Mouse (Mus musculus) embryonic facial prominence, embryonic 14.5 days (tissue): Measurements from ENCODE around the gene Gm10447. TPM values are rescaled to one million over a fixed set of nuclear protein-coding genes. Genes with fewer than 3 reads are reported as not detected.

Experiments used
- ATAC-seq: fragments of 200-750 bp; cut with Nextera tagmentation; 2 replicates; pipeline ENCODE4 v1.8.0; 2017; ENCODE audit warnings: low read depth, moderate number of reproducible peaks, moderate TSS enrichment
- DNase-seq: peaks from one replicate; pipeline ENCODE4 v3.0.0-alpha.2; 2015; ENCODE audit warnings: low spot score
- H3K27ac ChIP-seq: fragments of 300-500 bp; sonication (generic); replicated peaks from 2 replicates; pipeline ENCODE4 v1.5.1; 2014; ENCODE audit warnings: low read depth, mild to moderate bottlenecking, low read length, moderate library complexity
- H3K27me3 ChIP-seq: fragments of 300-500 bp; sonication (generic); replicated peaks from 2 replicates; pipeline ENCODE4 v1.6.1; 2014; ENCODE audit warnings: low read length; ENCODE audit not compliant: control insufficient read depth, insufficient read depth
- H3K36me3 ChIP-seq: fragments of 300-500 bp; sonication (generic); 2 replicates; pipeline ENCODE4 v1.6.1; 2014; ENCODE audit warnings: low read length, mixed read lengths; ENCODE audit not compliant: control insufficient read depth, insufficient read depth
- H3K4me1 ChIP-seq: fragments of 300-500 bp; sonication (generic); 2 replicates; pipeline ENCODE4 v1.6.1; 2014; ENCODE audit warnings: antibody characterized with exemption, low read length; ENCODE audit not compliant: control insufficient read depth, insufficient read depth
- H3K4me2 ChIP-seq: fragments of 300-500 bp; sonication (generic); 2 replicates; pipeline ENCODE4 v1.6.1; 2014; ENCODE audit warnings: low read depth, mild to moderate bottlenecking, low read length, moderate library complexity, mixed read lengths
- H3K4me3 ChIP-seq: fragments of 300-500 bp; sonication (generic); 2 replicates; pipeline ENCODE4 v1.5.1; 2014; ENCODE audit warnings: low read depth, mild to moderate bottlenecking, low read length
- H3K9ac ChIP-seq: fragments of 300-500 bp; sonication (generic); 2 replicates; pipeline ENCODE4 v1.6.1; 2014; ENCODE audit warnings: low read depth, mild to moderate bottlenecking, low read length, moderate library complexity, mixed read lengths
- H3K9me3 ChIP-seq: fragments of 300-500 bp; sonication (generic); 2 replicates; pipeline ENCODE4 v1.6.1; 2016; ENCODE audit warnings: low read length; ENCODE audit not compliant: control insufficient read depth
- WGBS: fragments of 180-500 bp; shearing (Covaris S2); extraction: QIAGEN DNeasy Blood & Tissue Kit; methylation state at CpG from one replicate; pipeline ENCODE4 v1.1.7; 2014; 5-methylcytosine and 5-hydroxymethylcytosine counted together
- polyA plus RNA-seq: library from polyadenylated mRNA; unstranded; fragments of >200 nt; fragmentation: Nextera tagmentation; extraction: Ambion mirVana; gene quantifications from 2 replicates; pipeline ENCODE4 v1.2.1, GENCODE M21; 2014

The Gm10447 gene
- polyA plus RNA-seq, 1 experiment from 2014 or later = not detected

- H3K4me3 ChIP-seq = no peak overlapping the region
- H3K27ac ChIP-seq = no peak overlapping the region
- H3K9ac ChIP-seq = no peak overlapping the region
- DNase-seq (no peak), ATAC-seq (no peak)
- H3K36me3 ChIP-seq = no peaks in the 10 kb centered on the region
- H3K4me2 ChIP-seq = no peak overlapping the region
- H3K4me1 ChIP-seq = no peaks in the 10 kb centered on the region
- H3K27me3 ChIP-seq = no peaks in the 10 kb centered on the region
- H3K9me3 ChIP-seq = no peaks in the 10 kb centered on the region
- 28% methylated on average over 6 of the region's 6 CpGs for WGBS
These were observed 13.0 kb downstream of the Gm10447 start for GRCm38 (mm10) chr11:53443861-53444260.

GRCm38 (mm10) chr11:53441921-53442320 lies 15.0 kb downstream of the Gm10447 start:
- Histone ChIP-seq H3K27me3 (no peaks in the 10 kb centered on the region), H3K4me2 (no peak overlapping the region), H3K4me3 (no peak overlapping the region), H3K27ac (peak overlapping the region; percentile 70), H3K9me3 (no peaks in the 10 kb centered on the region), H3K4me1 (no peaks in the 10 kb centered on the region), H3K36me3 (no peaks in the 10 kb centered on the region), H3K9ac (no peak overlapping the region; the same call in 1 of the 2 replicates)
- ATAC-seq (0 out of 2 replicates have a peak, but pooled peaks have one; percentile 41), DNase-seq (peak; percentile 14)
- WGBS = 28% methylated on average over 12 of the region's 12 CpGs

GRCm38 (mm10) chr11:53436338-53436737 lies 20.6 kb downstream of the Gm10447 start:
- Histone ChIP-seq H3K4me1 (no peaks in the 10 kb centered on the region; the same call in 1 of the 2 replicates), H3K9me3 (no peaks in the 10 kb centered on the region), H3K4me2 (no peak overlapping the region), H3K4me3 (no peak overlapping the region), H3K9ac (no peak overlapping the region), H3K27me3 (no peaks in the 10 kb centered on the region), H3K27ac (no peak overlapping the region), H3K36me3 (no peaks in the 10 kb centered on the region)
- no peak for DNase-seq
- ATAC-seq = no peak
- 91% methylated on average over 6 of the region's 6 CpGs for WGBS

GRCm38 (mm10) chr11:53435504-53435903 lies 21.4 kb downstream of the Gm10447 start:
- H3K9me3 ChIP-seq = no peaks in the 10 kb centered on the region
- 86% methylated on average over 8 of the region's 8 CpGs for WGBS
- H3K27me3 ChIP-seq = no peaks in the 10 kb centered on the region
- DNase-seq (no peak), ATAC-seq (no peak)
- H3K4me1 ChIP-seq = no peaks in the 10 kb centered on the region; the same call in 1 of the 2 replicates
- no peaks in the 10 kb centered on the region for H3K36me3 ChIP-seq
- H3K4me2 ChIP-seq = no peak overlapping the region
- no peak overlapping the region for H3K27ac ChIP-seq
- H3K9ac ChIP-seq = no peak overlapping the region
- H3K4me3 ChIP-seq = no peak overlapping the region

- Histone ChIP-seq H3K4me1 (peaks cover 7% of the 10 kb centered on the region), H3K36me3 (peaks cover 12% of the 10 kb centered on the region; the same call in 1 of the 2 replicates), H3K27me3 (no peaks in the 10 kb centered on the region), H3K4me2 (no peak overlapping the region), H3K9ac (no peak overlapping the region), H3K4me3 (no peak overlapping the region), H3K27ac (no peak overlapping the region), H3K9me3 (no peaks in the 10 kb centered on the region)
- ATAC-seq (no peak), DNase-seq (no peak)
- 58% methylated on average over 6 of the region's 6 CpGs for WGBS
These were observed 23.9 kb downstream of the Gm10447 start for GRCm38 (mm10) chr11:53433057-53433456.

GRCm38 (mm10) chr11:53431347-53432056 lies 25.4 kb downstream of the Gm10447 start:
- ATAC-seq (peak; percentile 19), DNase-seq (no peak)
- H3K27me3 ChIP-seq = no peaks in the 10 kb centered on the region
- peak overlapping the region; percentile 92 for H3K4me2 ChIP-seq
- peak overlapping the region; percentile 94 for H3K9ac ChIP-seq
- peaks cover 7% of the 10 kb centered on the region for H3K4me1 ChIP-seq
- peak overlapping the region; percentile 90 for H3K4me3 ChIP-seq
- H3K9me3 ChIP-seq = no peaks in the 10 kb centered on the region
- H3K36me3 ChIP-seq = peaks cover 16% of the 10 kb centered on the region; the same call in 1 of the 2 replicates
- H3K27ac ChIP-seq = peak overlapping the region; percentile 88
- WGBS = 20% methylated on average over 9 of the region's 9 CpGs

GRCm38 (mm10) chr11:53430670-53431346 lies 26.1 kb downstream of the Gm10447 start, which contains the start of the genes Uqcrq and Gdf9:
Uqcrq (minus strand) TSS chr11:53430831.
Gdf9 (plus strand) TSS chr11:53431023.
- peaks cover 7% of the 10 kb centered on the region for H3K4me1 ChIP-seq
- H3K9ac ChIP-seq = peak within 1 kb of the TSS; percentile 94
- peaks cover 16% of the 10 kb centered on the region; the same call in 1 of the 2 replicates for H3K36me3 ChIP-seq
- peak within 1 kb of the TSS; percentile 88 for H3K27ac ChIP-seq
- peak; percentile 100 for DNase-seq
- WGBS = under 1% methylated on average over 44 of the region's 44 CpGs
- H3K4me3 ChIP-seq = peak within 1 kb of the TSS; percentile 90
- ATAC-seq = peak; percentile 93
- H3K27me3 ChIP-seq = no peaks in the 10 kb centered on the region
- peak within 1 kb of the TSS; percentile 92 for H3K4me2 ChIP-seq
- H3K9me3 ChIP-seq = no peaks in the 10 kb centered on the region

GRCm38 (mm10) chr11:53430300-53430669 lies 26.6 kb downstream of the Gm10447 start:
- under 1% methylated on average over 30 of the region's 34 CpGs for WGBS
- no peaks in the 10 kb centered on the region for H3K27me3 ChIP-seq
- DNase-seq (no peak), ATAC-seq (peak; percentile 45)
- peaks cover 7% of the 10 kb centered on the region for H3K4me1 ChIP-seq
- peak overlapping the region; percentile 88 for H3K27ac ChIP-seq
- H3K4me3 ChIP-seq = peak overlapping the region; percentile 90
- H3K36me3 ChIP-seq = peaks cover 16% of the 10 kb centered on the region; the same call in 1 of the 2 replicates
- H3K9ac ChIP-seq = peak overlapping the region; percentile 94
- H3K4me2 ChIP-seq = peak overlapping the region; percentile 92
- H3K9me3 ChIP-seq = no peaks in the 10 kb centered on the region
